Mouse (Mus musculus) cerebellum, adult 2 months (tissue): ENCODE measurements around the gene Stpg1. TPM values are rescaled to one million over a fixed set of nuclear protein-coding genes. Genes with fewer than 3 reads are reported as not detected.

Source experiments
- DNase-seq, 2 experiments: peaks; one replicate each; pipeline ENCODE4 v3.0.0; 2021
- H3K27ac ChIP-seq: fragments of 200-500 bp; 2 replicates; pipeline ENCODE4 v1.5.1; 2012; ENCODE audit warnings: low read length, control low read depth, inconsistent platforms; ENCODE audit not compliant: insufficient read depth
- H3K27me3 ChIP-seq: fragments of 200-500 bp; 2 replicates; pipeline ENCODE4 v1.6.1; 2012; ENCODE audit warnings: inconsistent platforms, mild to moderate bottlenecking, low read length, moderate library complexity; ENCODE audit not compliant: control insufficient read depth, insufficient read depth
- H3K4me1 ChIP-seq: fragments of 200-500 bp; 2 replicates; pipeline ENCODE4 v1.6.1; 2011; ENCODE audit warnings: low read length; ENCODE audit not compliant: control insufficient read depth, insufficient read depth
- H3K4me3 ChIP-seq: fragments of 200-500 bp; replicated peaks from 2 replicates; pipeline ENCODE3; 2011; ENCODE audit warnings: mild to moderate bottlenecking, low read depth, low read length, control low read depth; ENCODE audit not compliant: insufficient read depth
- CTCF ChIP-seq: fragments of 200-500 bp; IDR thresholded peaks from 2 replicates; pipeline ENCODE4 v1.5.1; 2011; ENCODE audit warnings: low read depth, mild to moderate bottlenecking, control low read depth, low read length, moderate library complexity, borderline replicate concordance; ENCODE audit not compliant: insufficient read depth
- POLR2A ChIP-seq: fragments of 200-500 bp; IDR thresholded peaks from 2 replicates; pipeline ENCODE4 v1.6.1; 2011; ENCODE audit warnings: low read length, control low read depth, borderline replicate concordance; ENCODE audit not compliant: insufficient read depth
- WGBS: fragments of 180-500 bp; shearing (Covaris S2); methylation state at CpG from one replicate; pipeline ENCODE4 v1.1.7; 2018; 5-methylcytosine and 5-hydroxymethylcytosine counted together
- polyA plus RNA-seq: library from polyadenylated mRNA; depleted of rRNA; stranded (reverse); fragments of >200 nt; gene quantifications from 2 replicates; pipeline ENCODE4 v1.2.3, GENCODE M21; 2012; rRNA removed

Stpg1 gene
- polyA plus RNA-seq: 0.72 and 0.76 TPM in 2 replicates

- H3K27me3 ChIP-seq: no peaks in the 10 kb centered on the region
- DNase-seq: peak; percentile 96 to 98
- peak within 1 kb of the TSS; percentile 85 for H3K4me3 ChIP-seq
- peaks cover 11% of the 10 kb centered on the region for H3K4me1 ChIP-seq
- peak within 1 kb of the TSS; percentile 49 for H3K27ac ChIP-seq
- TF ChIP-seq CTCF: peak; percentile 80
- no peak for TF ChIP-seq POLR2A
- WGBS: under 1% methylated on average over 52 of the region's 53 CpGs
Measured at GRCm38 (mm10) chr4:135494521-135495396, at the start of gene Stpg1, which contains the start of gene Nipal3. Stpg1 (plus strand) TSS chr4:135494790. Nipal3 (minus strand) TSS chr4:135495038.

GRCm38 (mm10) chr4:135451360-135452015 lies 43.1 kb upstream of the Stpg1 start:
- TF ChIP-seq CTCF: no peak
- no peak for TF ChIP-seq POLR2A
- H3K4me1 ChIP-seq: peaks cover 3% of the 10 kb centered on the region; the same call in 1 of the 2 replicates
- H3K27ac ChIP-seq: no peak overlapping the region
- WGBS: 32% methylated on average over 18 of the region's 18 CpGs
- H3K4me3 ChIP-seq: no peak overlapping the region
- no peak for DNase-seq
- H3K27me3 ChIP-seq: no peaks in the 10 kb centered on the region

GRCm38 (mm10) chr4:135453164-135453563 lies 41.4 kb upstream of the Stpg1 start:
- Histone ChIP-seq H3K27ac (no peak overlapping the region), H3K4me1 (peaks cover 3% of the 10 kb centered on the region; the same call in 1 of the 2 replicates), H3K4me3 (no peak overlapping the region), H3K27me3 (no peaks in the 10 kb centered on the region)
- WGBS: 84% methylated on average over 6 of the region's 6 CpGs
- no peak for TF ChIP-seq CTCF
- no peak for TF ChIP-seq POLR2A
- DNase-seq: no peak

- no peak overlapping the region for H3K4me3 ChIP-seq
- H3K27me3 ChIP-seq: no peaks in the 10 kb centered on the region
- TF ChIP-seq CTCF (no peak), POLR2A (no peak)
- H3K4me1 ChIP-seq: peaks cover 3% of the 10 kb centered on the region; the same call in 1 of the 2 replicates
- WGBS: 82% methylated on average over 12 of the region's 12 CpGs
- no peak for DNase-seq
- H3K27ac ChIP-seq: no peak overlapping the region
Measured at GRCm38 (mm10) chr4:135453572-135453971, 41.0 kb upstream of the Stpg1 start.

GRCm38 (mm10) chr4:135463406-135463805 lies 31.2 kb upstream of the Stpg1 start:
- Histone ChIP-seq H3K27ac (no peak overlapping the region), H3K27me3 (no peaks in the 10 kb centered on the region), H3K4me3 (no peak overlapping the region), H3K4me1 (no peaks in the 10 kb centered on the region)
- no peak for DNase-seq
- WGBS: 80% methylated on average over 11 of the region's 11 CpGs
- TF ChIP-seq CTCF (no peak), POLR2A (no peak)

- Histone ChIP-seq H3K4me3 (no peak overlapping the region), H3K27ac (no peak overlapping the region), H3K4me1 (no peaks in the 10 kb centered on the region), H3K27me3 (no peaks in the 10 kb centered on the region)
- TF ChIP-seq POLR2A (no peak), CTCF (no peak)
- 81% methylated on average over 10 of the region's 10 CpGs for WGBS
- DNase-seq: no peak
Measured at GRCm38 (mm10) chr4:135477851-135478250, 16.7 kb upstream of the Stpg1 start.

- Histone ChIP-seq H3K4me1 (0 out of 2 replicates have a peak, but pooled peaks cover 3% of the 10 kb centered on the region), H3K4me3 (no peak overlapping the region), H3K27me3 (no peaks in the 10 kb centered on the region), H3K27ac (no peak overlapping the region)
- TF ChIP-seq POLR2A (no peak), CTCF (no peak)
- WGBS: 84% methylated on average over 9 of the region's 9 CpGs
- DNase-seq: no peak
Measured at GRCm38 (mm10) chr4:135480370-135480769, 14.2 kb upstream of the Stpg1 start.
